Mouse (Mus musculus) stomach, postnatal 0 days (tissue): ENCODE data around the gene Gm44596.

ENCODE experiments used
- CTCF ChIP-seq: IDR thresholded peaks from 2 replicates; pipeline ENCODE4 v1.5.1; 2016; ENCODE audit warnings: antibody characterized with exemption, low read depth, mild to moderate bottlenecking, moderate library complexity
- EP300 ChIP-seq: optimal IDR thresholded peaks from 2 replicates; pipeline ENCODE3; 2016; ENCODE audit warnings: antibody characterized with exemption

DNA sequence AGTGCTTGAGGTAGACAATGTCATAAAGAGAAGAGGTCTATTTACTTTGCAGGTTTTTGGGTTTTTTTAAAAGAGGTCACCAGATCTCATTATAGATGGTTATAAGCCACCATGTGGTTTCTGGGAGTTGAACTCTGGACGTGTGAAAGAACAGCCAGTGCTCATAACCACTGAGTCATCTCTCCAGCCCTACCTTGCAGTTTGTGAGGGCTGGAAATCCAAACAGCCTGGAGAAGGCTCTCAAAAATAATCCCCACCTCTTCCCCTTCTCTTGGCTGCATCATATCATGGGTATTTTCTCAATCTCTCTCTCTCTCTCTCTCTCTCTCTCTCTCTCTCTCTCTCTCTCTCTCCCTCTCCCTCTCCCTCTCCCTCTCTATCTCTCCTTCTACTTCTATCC, 15.4 kb downstream of the Gm44596 start:
- TF ChIP-seq CTCF (no peak), EP300 (no peak)
